Mouse (Mus musculus) splenic B cell, adult 2 months (primary cell): Measurements from ENCODE around the gene Tst.

Source experiments
- DNase-seq: peaks from one replicate; pipeline ENCODE4 v3.0.0-alpha.2; 2011; ENCODE audit warnings: low read depth, low spot score
- H3K27me3 ChIP-seq: 2 replicates; pipeline ENCODE4 v1.6.1; 2012; ENCODE audit warnings: mild to moderate bottlenecking, low read length, moderate library complexity, mixed read lengths; ENCODE audit not compliant: control insufficient read depth, poor library complexity, insufficient read depth, severe bottlenecking
- H3K36me3 ChIP-seq: 2 replicates; pipeline ENCODE4 v1.6.1; 2012; ENCODE audit warnings: mild to moderate bottlenecking, low read length, moderate library complexity, mixed read lengths; ENCODE audit not compliant: control insufficient read depth, poor library complexity, insufficient read depth, severe bottlenecking

The Tst gene

GRCm38 (mm10) chr15:78416937-78417336 lies 11.2 kb upstream of the Tst start:
- H3K27me3 ChIP-seq: no peaks in the 10 kb centered on the region
- no peaks in the 10 kb centered on the region for H3K36me3 ChIP-seq
- DNase-seq: no peak

GRCm38 (mm10) chr15:78414157-78414556 lies 8.4 kb upstream of the Tst start:
- H3K27me3 ChIP-seq: no peaks in the 10 kb centered on the region
- H3K36me3 ChIP-seq: peaks cover 2% of the 10 kb centered on the region; the same call in 1 of the 2 replicates
- DNase-seq: no peak

GRCm38 (mm10) chr15:78413719-78414117 lies 8.0 kb upstream of the Tst start:
- peaks cover 2% of the 10 kb centered on the region; the same call in 1 of the 2 replicates for H3K36me3 ChIP-seq
- H3K27me3 ChIP-seq: no peaks in the 10 kb centered on the region
- no peak for DNase-seq

- DNase-seq: no peak
- Histone ChIP-seq H3K27me3 (no peaks in the 10 kb centered on the region), H3K36me3 (peaks cover 2% of the 10 kb centered on the region; the same call in 1 of the 2 replicates)
Observed at GRCm38 (mm10) chr15:78413083-78413718, 7.5 kb upstream of the Tst start.

GRCm38 (mm10) chr15:78409570-78410052 lies 3.9 kb upstream of the Tst start:
- Histone ChIP-seq H3K36me3 (peaks cover 2% of the 10 kb centered on the region; the same call in 1 of the 2 replicates), H3K27me3 (no peaks in the 10 kb centered on the region)
- DNase-seq: no peak

- no peaks in the 10 kb centered on the region for H3K36me3 ChIP-seq
- peak; percentile 88 for DNase-seq
- H3K27me3 ChIP-seq: no peaks in the 10 kb centered on the region
Observed at GRCm38 (mm10) chr15:78406293-78406934, 707 bp upstream of the Tst start, which contains the start of gene Mpst. Gene Mpst, plus strand, starts transcription at chr15:78406416.

- no peaks in the 10 kb centered on the region for H3K36me3 ChIP-seq
- no peak for DNase-seq
Observed at GRCm38 (mm10) chr15:78405098-78405497, 609 bp downstream of the Tst start.

GRCm38 (mm10) chr15:78403896-78404295 lies 1.8 kb downstream of the Tst start:
- no peak for DNase-seq
- H3K36me3 ChIP-seq: no peaks in the 10 kb centered on the region
- H3K27me3 ChIP-seq: no peaks in the 10 kb centered on the region

More at GRCm38 (mm10) chr15:78405098-78405497, 609 bp downstream of the Tst start:
- H3K27me3 ChIP-seq: no peaks in the 10 kb centered on the region

GRCm38 (mm10) chr15:78403301-78403741 lies 2.4 kb downstream of the Tst start:
- no peaks in the 10 kb centered on the region for H3K27me3 ChIP-seq
- no peak for DNase-seq

GRCm38 (mm10) chr15:78402423-78402822 lies 3.3 kb downstream of the Tst start:
- Histone ChIP-seq H3K36me3 (no peaks in the 10 kb centered on the region), H3K27me3 (no peaks in the 10 kb centered on the region)
- DNase-seq: no peak

More at GRCm38 (mm10) chr15:78403301-78403741, 2.4 kb downstream of the Tst start:
- no peaks in the 10 kb centered on the region for H3K36me3 ChIP-seq

- Histone ChIP-seq H3K27me3 (no peaks in the 10 kb centered on the region), H3K36me3 (no peaks in the 10 kb centered on the region)
- no peak for DNase-seq
Observed at GRCm38 (mm10) chr15:78401921-78402320, 3.8 kb downstream of the Tst start.

GRCm38 (mm10) chr15:78401345-78401744 lies 4.4 kb downstream of the Tst start:
- H3K27me3 ChIP-seq: no peaks in the 10 kb centered on the region
- H3K36me3 ChIP-seq: no peaks in the 10 kb centered on the region
- DNase-seq: no peak

- no peak for DNase-seq
- no peaks in the 10 kb centered on the region; the same call in 1 of the 2 replicates for H3K27me3 ChIP-seq
Observed at GRCm38 (mm10) chr15:78395478-78395962, 10.2 kb downstream of the Tst start, which contains the start of gene Tex33. Gene Tex33, minus strand, starts transcription at chr15:78395912.

GRCm38 (mm10) chr15:78390855-78391254 lies 14.9 kb downstream of the Tst start:
- no peaks in the 10 kb centered on the region for H3K36me3 ChIP-seq
- DNase-seq: no peak
- no peaks in the 10 kb centered on the region; the same call in 1 of the 2 replicates for H3K27me3 ChIP-seq

More at GRCm38 (mm10) chr15:78395478-78395962, 10.2 kb downstream of the Tst start, which contains the start of gene Tex33:
- no peaks in the 10 kb centered on the region for H3K36me3 ChIP-seq

- no peak for DNase-seq
Observed at GRCm38 (mm10) chr15:78385564-78385963, 20.1 kb downstream of the Tst start.

More at GRCm38 (mm10) chr15:78385564-78385963, 20.1 kb downstream of the Tst start:
- no peaks in the 10 kb centered on the region for H3K36me3 ChIP-seq
- no peaks in the 10 kb centered on the region for H3K27me3 ChIP-seq
